Mouse (Mus musculus) frontal cortex, postnatal 14 days (tissue): ENCODE measurements at regions not wholly inside any gene's neighbourhood (a gene's known extent, or its start where the extent isn't known, plus 50 kb on each side); places are given as distances from the start of the nearest gene placed in this dataset.

Experiments used
- DNase-seq, 2 experiments: peaks; one replicate each; pipeline ENCODE4 v3.0.0; 2022; ENCODE audit warnings: low spot score in 2 of 2

DNA sequence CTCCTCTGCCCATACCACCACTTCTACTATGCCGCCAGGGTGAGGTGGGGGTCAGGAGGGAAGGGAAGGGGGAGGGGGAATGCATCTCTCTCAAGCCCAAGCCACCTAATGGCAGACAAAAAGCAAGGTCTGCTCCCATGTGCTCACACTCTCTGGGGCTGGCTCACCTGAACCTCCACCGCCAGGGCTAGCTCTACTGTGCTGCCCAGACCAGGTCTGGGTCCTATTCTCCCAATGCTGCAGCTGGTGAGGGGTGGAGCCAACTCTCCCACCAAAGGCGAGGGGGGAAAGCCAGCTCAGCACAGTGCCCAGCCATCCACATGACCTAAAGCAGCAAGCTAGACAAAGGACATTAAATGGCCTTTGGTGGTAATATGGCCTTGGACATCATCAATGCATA is 158.6 kb downstream of the Chic2 start:
- no peak for DNase-seq

DNA sequence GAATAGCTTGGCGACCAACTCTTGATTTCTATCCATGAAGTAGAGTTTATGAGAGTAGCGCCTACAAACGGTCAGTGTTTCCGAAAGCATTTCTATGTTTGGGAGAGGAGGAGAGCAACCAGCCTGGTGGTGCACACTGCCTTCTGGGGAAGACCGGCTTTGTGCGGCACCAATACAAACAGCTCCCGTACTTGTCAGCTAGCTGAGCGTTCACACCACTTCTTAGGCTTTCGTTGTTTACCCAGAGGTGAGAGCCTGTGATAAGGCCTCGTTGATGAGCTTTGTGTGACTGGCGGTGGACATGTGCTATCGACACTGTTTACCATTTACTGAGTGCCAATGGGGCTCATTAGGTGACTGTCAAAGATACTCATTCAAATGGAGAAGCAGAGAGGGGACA is 162.0 kb downstream of the Chic2 start:
- no peak for DNase-seq

DNA sequence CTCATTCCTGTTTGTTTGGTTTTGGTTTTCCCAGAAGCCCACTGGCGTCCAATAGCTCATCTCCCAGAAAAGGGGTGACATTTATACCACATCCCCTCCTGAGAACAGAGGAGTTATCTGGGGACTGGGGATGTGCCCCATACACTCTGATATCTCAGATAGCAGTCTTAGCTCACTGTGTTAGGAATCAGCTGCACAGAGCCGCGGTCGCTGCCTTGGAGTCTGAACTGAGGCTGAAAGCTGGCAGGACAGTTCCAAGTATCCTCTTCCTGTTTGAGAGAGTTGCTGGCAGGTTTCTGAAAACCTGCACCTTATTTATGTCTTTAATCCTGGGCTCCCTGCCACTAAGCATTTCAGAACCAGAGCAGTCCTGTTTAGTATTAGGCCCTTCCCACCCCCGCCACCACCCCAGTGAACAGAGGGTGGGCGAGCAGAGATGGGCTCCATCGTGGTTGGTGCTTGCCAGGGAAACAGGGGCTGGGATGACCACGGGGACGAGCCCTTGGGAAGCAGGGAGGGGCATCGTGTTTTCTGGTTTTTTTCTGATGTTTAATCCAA is 163.8 kb downstream of the Chic2 start:
- no peak for DNase-seq

DNA sequence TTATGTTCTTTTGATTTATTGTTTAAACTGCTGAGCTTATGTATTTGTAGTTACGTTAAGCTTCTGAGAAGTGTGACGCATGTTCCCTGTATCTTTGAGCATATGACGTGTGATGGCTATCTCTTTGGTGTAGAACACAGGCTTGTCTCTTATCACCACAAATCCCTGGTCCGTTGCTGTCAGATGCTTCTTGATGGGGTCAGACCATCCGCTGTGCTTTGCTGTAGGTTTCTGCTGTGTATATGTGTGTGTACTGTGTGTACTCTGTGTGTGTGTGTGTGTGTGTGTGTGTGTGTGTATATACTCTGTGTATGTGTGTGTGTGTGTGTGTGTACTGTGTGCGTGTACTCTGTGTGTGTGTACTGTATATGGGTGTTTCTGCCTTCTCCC is 164.5 kb downstream of the Chic2 start:
- no peak for DNase-seq

DNA sequence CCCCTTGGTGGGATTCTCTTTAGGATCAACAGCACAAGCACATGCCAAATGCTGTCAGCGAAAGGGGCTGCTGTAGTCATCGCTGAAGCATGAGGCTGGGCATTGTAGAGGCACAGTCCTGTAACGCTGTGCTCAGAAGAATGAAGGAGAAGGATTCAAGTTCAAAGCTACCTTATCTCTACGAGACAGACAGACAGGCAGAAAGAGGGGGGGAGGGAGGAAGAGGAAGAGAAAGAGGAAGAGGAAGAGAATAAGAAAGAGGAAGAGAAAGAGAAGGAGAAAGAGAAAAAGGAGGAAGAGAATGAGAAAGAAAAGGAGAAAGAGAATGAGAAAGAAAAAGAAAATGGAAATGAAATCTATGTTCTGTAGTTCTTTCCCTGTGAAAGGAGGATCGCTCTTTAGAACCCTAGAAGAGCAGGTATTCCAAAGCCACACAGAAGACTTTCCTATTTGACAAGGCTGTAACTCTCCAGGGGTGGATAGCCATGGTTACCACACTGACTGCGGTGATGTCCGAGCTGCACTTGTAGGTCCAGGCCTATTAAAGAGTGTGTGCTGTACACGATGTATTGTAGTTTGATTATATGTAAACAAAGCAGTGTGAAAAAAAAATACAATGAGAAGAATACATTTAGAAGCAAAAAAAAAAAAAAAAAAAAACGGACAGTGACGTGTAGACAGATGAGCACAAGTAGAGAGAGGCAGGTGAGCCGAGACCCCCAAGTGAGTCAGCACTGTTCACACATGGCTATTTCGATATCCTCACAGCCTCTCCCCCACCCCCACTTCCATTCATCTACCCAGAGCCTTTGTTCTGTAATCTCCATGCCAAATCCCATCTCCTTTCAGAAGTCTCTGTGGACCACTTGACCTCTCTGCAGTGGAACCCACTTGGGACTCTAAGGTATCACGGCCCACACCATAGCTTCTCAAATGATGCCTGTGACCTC is 165.2 kb downstream of the Chic2 start:
- DNase-seq: no peak

DNA sequence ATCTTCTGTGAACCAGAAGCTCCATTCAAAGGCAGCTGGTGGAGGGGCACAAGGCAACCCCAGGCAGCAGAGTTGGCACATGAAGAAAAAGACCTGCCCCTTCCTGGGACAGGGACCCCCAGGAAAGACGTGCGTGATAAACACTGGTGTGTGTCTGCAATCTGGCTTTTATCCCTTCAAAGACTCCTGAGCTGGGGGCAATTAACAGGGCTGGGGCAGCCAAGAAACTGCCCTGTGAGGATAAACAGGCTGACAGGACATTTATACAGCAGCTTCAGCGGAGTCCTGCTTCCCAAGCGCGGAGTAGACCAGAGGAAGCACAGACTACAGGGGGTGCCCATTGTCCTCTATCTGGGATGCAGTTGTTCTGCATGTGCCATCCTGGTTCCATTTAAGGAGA is 167.0 kb downstream of the Chic2 start:
- no peak for DNase-seq

DNA sequence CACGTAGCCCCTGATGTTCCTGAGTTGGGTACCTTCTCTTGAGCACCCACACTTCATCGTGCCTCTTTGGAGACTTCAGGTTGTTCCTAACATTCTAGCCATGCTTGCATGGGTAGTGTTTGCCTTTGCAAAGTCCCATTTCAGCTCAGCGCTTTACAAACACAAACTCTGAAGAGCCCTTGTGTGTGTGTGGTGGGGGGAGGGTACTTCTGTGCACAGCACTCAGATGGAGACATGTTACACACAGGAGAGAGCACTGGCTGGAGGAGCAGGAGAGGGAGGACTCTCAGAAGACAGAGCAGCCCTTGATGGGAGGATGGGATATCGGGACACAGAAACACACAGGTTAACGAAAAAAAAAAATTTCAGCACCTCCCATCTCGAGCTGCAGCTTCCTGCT is 167.4 kb downstream of the Chic2 start:
- DNase-seq: no peak

DNA sequence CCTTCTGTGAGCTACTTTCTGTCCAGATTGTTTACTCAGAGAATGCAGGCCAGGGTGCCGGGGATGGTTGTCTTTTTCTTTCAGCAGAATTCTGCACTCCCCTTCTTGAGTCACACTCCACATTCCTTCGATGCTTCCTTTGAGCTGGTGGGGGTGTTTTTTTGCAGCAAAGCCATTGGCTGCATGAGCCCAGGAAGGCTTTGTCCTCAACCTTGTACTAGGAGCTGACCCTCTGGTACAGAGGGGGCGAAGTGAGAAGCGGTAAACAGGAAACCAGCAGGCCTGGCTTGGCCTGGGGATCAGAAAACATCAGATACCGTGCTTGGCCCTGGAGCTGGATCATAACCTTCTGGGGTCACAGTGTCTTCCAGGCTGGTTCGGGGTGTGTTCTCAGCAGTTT is 169.9 kb downstream of the Chic2 start:
- no peak for DNase-seq

DNA sequence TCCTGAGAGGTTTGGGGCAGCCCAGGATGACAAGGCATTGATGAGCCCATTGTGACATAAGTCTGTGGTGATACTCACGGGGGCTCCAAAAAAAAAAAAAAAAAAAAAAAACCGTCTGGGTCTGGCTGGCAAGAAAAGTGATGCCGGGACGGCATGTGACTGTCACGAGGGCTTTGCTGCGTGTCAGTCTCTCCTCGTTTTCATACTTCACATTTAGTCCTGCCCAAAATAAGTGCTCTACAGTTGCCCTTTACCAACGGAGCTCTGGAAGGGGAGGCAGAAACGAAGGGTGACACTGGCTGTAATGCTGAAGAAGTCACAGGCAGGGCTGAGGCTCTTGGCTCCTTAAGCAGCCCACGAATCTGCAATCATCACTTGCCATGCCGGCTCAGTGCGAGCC is 167.9 kb upstream of the Lnx1 start:
- DNase-seq: no peak

DNA sequence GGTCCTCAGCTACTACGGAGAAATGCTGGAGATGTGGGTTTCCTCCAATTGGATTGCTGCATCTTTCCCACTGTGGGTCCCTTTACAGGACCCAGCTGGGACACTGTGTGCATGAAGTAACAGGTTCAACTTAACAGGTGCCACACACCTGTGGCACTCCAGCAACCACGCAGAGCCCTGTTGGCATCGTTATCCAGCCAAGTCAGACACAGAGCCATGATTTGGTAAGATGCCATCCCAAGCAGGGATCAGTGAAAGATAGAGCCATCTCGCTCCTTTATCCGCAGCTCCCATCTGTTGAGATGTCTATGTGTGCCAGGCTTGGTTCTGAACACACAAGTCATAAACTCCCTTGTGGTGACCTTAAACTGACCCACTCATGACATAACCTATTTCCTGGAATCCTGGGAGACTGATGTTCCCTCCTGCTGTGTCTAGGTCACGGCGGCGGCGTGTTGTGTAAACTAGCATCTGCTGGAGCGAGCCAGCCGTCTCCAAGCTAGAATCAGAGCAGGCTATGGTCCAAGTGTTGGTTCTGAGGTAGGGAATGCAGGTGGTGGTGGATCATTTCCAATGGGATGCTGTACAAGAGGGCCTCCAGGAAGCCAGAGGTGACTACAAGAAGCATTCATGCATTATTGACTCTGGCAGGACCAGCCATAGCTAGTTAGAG is 164.5 kb upstream of the Lnx1 start:
- DNase-seq: no peak

DNA sequence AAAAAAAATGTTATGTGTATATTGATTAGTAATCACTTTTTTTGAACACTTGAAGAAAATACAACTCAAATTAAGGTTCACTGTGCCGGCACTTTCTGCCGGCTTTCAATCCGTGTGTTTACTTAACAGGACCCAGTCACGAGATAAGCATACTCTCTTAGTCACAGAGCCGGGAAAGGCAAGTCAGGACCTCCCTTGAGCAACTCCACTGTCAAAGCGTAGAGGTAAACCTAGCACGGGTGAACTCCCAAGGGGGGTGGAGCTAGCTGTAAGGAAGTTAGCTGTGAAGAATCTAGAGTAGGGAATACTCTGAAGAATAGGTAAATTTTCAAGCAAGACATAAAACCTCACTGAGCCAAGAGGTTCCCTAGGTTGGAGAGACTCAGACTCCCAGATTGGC is 164.0 kb upstream of the Lnx1 start:
- DNase-seq: no peak

DNA sequence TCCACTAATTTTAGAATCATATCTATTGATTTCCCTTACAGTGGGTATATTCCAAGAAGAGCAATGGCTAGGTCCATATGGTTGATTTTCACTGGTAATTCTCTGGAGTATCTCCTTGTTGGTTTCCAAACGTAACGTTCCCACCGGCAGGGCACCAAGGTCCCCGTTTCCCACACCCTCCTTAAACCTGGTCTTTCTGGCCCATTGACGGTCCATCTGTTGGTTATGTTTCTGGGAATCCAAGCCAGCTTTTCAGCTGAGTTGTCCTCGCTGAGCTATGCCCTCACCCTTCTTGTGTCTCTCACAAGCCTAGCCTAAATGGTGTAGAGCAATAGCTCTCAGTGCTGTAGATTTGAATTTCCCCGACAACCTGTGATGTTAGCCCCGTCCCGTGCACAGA is 162.7 kb upstream of the Lnx1 start:
- DNase-seq: no peak

DNA sequence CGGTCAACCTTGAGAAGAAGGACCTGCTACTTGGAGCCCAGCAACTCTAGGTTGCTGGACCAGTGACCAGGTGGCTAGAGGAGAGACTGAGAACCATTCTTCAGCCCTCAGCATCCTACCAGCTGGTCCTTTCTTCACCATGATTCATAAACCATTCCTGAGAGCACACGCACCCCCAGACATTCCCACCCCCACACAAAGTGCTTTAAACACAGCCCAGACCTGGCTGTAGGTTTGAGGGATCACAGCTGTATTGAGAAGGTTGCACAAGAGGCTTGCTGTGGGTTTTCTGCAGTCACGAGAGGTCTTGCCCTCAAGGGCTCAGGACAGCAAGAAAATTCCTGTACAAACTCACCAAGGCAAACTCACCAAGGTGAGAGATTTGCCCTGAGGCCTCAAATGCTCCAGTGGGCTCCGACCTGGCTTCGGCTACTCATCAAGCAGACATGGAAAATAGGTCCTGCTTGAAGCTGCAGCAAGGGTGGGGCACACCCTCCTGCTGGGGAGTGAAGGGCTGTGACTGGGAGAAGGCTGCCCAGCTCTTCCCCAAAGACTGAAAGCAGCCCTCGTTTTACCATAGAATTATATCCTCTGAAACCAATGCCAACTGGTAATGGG is 161.9 kb upstream of the Lnx1 start:
- no peak for DNase-seq

DNA sequence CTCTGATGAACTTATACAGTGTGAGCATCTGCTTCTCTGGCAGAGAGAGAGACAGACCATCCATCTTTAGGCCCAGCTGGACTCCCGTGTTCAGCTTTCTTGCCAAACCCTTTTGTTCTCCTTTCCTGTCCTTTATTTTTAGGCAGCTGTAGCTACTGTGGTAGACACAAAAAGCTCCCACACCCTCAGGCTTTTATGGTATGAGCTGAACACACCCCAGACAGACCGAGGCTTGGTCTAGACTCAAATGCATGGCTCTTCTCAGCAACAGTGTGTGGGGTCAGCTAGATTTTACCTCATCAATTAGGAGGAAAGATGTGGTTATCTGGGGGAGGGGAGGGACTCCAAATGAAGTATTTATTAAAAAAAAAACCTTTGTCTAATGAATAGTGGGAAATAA is 158.6 kb upstream of the Lnx1 start:
- no peak for DNase-seq

DNA sequence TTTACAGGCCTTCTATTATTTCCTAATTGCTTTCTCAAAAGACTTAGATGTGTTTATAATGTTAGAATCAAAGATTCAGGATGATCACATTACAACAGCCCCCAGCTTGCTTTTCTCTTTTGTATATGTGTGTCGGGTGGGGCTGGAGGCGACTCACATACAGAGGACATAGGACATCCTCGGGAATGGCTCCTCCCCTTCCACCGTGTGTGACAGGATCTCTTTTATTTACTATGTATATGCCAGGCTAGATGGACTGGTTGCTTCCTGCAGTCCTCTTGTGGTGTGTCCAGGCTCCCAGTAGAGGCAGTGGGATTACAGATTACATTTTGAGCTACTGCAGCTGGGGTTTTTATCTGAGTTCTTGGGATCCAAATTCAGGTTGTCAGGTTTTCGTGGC is 155.1 kb upstream of the Lnx1 start:
- no peak for DNase-seq

DNA sequence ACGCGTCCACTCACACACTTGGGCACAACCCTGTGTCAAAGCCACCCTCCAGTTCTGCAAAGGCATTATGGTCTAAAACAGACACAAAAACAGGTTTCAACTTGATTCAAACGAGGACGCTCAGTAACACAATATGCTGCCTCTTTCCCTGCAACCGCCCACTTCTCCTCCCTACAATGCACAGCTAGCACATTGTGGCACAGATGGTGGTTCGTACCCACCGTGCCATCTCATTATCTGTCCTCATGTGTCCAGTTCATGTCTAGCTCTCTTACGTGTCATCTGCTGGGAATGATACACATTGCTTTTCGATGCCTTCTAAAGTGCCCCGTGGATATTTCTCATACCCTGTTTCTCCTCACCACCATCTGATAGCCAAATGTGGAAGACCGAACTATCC is 154.4 kb upstream of the Lnx1 start:
- peak; percentile 11 to 33 for DNase-seq

DNA sequence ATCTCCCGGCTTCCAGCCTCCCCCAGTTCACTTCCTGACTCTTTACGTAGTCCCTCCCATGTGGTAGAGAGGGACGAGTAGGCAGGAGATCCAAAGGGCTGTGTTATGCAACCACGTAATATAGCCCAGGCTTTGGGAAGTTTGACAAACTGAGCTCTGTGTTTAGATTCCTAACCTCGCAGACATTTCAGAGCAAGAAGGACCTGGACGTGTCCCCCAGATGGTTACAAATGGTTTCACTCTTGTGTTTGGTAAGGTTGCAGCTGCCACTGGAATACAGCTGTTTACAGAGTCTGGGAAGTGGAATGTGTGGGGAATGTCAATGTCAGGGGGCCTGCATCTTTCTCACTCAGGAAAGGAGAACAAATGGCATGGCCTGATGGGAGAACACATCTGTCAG is 145.1 kb upstream of the Lnx1 start:
- no peak for DNase-seq

DNA sequence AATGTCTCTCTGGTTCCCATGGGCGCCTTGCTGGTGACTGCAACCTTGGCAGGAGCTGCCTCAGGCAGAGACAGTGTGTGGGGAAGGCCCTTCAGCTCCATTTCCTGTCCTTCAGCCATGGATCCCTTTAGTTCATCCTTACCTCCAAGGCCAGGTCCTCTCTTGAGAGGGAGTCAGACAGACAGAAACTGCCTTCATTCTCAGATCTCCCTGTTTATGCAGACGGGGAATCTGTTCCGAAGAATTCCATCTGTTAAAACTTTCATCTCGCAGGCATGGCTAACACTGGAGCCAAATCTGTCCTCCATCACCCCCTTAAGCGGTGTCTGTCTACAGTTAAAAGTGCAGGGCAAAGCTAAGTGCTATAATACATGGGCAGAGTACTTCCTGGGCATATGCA is 144.0 kb upstream of the Lnx1 start:
- DNase-seq: peak in 1 of 2 experiments; percentile 6

DNA sequence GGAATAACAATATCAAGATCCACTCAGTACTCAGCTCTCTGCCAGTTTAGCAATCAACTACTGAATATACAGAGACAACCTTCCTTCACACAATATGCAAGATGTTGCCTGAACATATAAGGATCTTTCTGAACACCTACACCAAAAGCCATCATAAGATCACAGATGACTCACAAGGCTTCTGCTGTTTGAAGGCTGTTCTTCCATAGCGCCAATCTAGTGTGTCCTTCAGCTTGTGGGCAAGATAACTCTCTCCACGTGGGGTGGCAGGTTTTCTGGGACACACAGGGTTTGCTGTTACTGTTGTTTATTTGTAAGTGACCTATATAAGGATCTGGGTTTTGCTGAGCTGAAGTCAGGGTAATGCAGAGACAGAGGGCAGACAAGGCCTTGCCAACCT is 131.7 kb upstream of the Lnx1 start:
- no peak for DNase-seq

DNA sequence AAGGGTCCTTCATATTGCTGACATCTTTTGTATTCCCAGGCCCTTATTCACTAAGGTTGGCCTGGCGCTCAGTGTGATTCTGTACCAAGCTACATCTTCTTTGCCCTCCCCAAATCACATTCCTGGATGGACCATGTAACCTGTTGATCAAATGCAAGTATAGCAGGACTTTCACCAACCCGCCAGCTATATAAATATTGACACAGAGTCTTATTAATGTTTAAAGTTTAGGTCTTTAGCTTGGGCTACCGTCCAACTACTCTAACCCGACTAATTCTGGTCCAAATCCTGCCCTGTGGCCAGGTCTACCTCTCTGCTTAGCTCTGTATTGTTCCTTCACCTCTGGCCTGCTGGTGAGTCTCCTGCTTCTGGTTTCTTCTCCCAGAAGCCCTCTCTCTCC is 131.2 kb upstream of the Lnx1 start:
- DNase-seq: no peak

DNA sequence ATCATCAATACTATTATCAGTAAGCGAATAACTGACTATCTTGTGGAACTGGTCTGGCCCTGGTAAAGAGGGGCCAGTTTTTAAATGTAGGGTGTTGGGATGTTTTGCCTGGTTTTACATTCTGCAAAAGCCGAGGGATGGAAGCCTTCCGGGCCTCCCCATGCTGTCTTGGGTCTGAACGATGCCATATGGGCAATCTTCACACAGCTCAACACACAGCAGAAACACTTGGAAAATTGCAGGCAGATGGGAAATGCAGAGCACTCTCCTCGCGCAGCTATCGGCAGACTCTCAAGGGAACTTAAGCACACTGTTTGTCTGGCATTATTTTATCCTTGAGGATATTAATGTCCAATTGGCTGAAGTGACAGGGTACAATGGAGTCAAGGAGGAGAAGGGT is 129.3 kb upstream of the Lnx1 start:
- peak in 1 of 2 experiments; percentile 10 for DNase-seq

DNA sequence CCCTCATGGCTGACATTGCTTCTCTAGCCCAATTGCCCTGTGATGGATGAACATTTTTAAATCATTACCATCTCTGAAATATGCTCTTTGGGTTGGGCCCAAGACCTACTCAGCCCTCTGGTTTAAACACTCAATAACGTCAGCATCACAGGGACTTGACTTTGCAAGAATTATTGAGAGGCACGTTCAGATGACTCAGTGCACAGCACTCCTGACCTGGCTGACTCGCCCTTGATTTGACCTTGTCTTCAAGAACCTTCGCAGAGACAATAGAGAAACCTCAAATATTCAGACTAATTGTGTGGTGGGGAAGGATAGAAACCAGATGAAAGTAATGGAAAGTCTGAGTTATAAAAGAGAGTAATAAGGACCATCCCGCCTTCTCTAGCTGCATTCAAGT is 127.9 kb upstream of the Lnx1 start:
- DNase-seq: no peak

DNA sequence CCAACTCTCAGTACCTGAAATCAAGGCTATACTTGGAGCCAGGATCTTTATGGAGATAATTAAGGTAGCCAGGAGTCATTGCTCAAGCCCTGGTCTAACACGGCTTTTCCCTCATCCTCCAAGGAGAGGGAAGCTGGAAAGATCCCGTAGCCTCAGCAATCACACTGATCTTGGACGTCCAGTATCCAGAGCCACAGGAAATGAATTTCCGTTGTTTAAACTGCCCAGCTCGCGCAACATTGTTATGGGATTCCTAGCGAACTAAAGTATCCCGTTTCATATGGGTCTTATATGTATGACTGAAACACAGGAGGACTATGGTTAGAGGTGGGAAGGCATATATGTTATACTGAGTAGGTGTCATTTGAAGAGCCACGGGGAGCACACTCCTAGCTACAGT is 126.3 kb upstream of the Lnx1 start:
- DNase-seq: no peak
